Mouse (Mus musculus): ENCODE results near the gene Lrrc8c.

DNA sequence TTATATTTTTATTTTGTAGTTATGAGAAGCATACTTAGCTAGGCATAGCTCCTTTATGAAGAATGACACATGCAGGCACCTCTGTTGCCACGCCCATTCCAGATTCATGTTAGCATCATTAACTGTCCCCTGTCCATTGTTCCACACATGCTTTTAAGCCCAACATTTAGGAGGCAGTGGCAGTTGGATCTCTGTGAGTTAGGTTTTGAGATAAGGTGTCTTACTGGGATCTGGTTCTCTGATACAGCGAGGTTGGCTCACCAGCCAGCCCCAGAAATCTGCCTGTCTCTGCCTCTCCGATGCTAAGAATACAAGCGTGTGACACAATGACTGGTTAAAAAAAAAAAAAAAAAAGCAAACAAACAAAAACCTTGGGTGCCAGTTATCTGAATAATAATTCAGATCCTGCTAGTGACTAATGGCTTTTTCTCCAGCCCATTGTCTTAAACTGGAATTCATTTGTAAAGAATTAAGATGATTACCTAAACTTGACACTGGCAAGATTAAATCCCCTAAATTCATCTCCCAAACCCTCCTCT lies 7.0 kb downstream of the Lrrc8c start:
- TF ChIP-seq POLR2A (IDR thresholded peaks at IDR 0.05; ENCODE audit: control insufficient read depth, extremely low read depth, insufficient read depth, low read length, poor library complexity), result no peak
- no peak for TF ChIP-seq CTCF (IDR thresholded peaks at IDR 0.05; ENCODE audit: borderline replicate concordance, control insufficient read depth, extremely low read depth, insufficient read depth, low read length, poor library complexity)

Measured in thymus, adult 2 months (tissue).